Mouse (Mus musculus) hindbrain, embryonic 15.5 days (tissue): Measurements from ENCODE around the gene Tgtp2. TPM values are rescaled to one million over a fixed set of nuclear protein-coding genes. Genes with fewer than 3 reads are reported as not detected.
"Not testable (repeated sequence)": the region's sequence is repeated elsewhere in the genome, so short reads cannot be mapped to it uniquely, and the experiment has no call there.

Experiments used
- ATAC-seq: fragments of 200-750 bp; cut with Nextera tagmentation; 2 replicates; pipeline ENCODE4 v1.8.0; 2017; ENCODE audit warnings: low read depth, moderate number of reproducible peaks, moderate TSS enrichment; ENCODE audit not compliant: low FRiP score
- H3K27ac ChIP-seq: fragments of 300-500 bp; sonication (generic); replicated peaks from 2 replicates; pipeline ENCODE4 v1.5.1; 2015; ENCODE audit warnings: mild to moderate bottlenecking, inconsistent platforms
- H3K27me3 ChIP-seq: fragments of 300-500 bp; sonication (generic); 2 replicates; pipeline ENCODE4 v1.6.1; 2015; ENCODE audit warnings: control low read depth, inconsistent platforms
- H3K36me3 ChIP-seq: fragments of 300-500 bp; sonication (generic); 2 replicates; pipeline ENCODE4 v1.6.1; 2015; ENCODE audit warnings: control low read depth, inconsistent platforms
- H3K4me1 ChIP-seq: fragments of 300-500 bp; sonication (generic); replicated peaks from 2 replicates; pipeline ENCODE4 v1.6.1; 2015; ENCODE audit warnings: control low read depth, inconsistent platforms
- H3K4me2 ChIP-seq: fragments of 300-500 bp; sonication (generic); 2 replicates; pipeline ENCODE4 v1.6.1; 2015; ENCODE audit warnings: moderate library complexity, mild to moderate bottlenecking, inconsistent platforms
- H3K4me3 ChIP-seq: fragments of 300-500 bp; sonication (generic); 2 replicates; pipeline ENCODE4 v1.5.1; 2015; ENCODE audit warnings: mild to moderate bottlenecking, inconsistent platforms
- H3K9ac ChIP-seq: fragments of 300-500 bp; sonication (generic); 2 replicates; pipeline ENCODE4 v1.6.1; 2015; ENCODE audit warnings: inconsistent platforms
- H3K9me3 ChIP-seq: fragments of 300-500 bp; sonication (generic); 2 replicates; pipeline ENCODE4 v1.6.1; 2016; ENCODE audit warnings: control low read depth, inconsistent platforms
- WGBS: fragments of 180-500 bp; shearing (Covaris S2); methylation state at CpG from one replicate; pipeline ENCODE4 v1.1.7; 2015; 5-methylcytosine and 5-hydroxymethylcytosine counted together
- polyA plus RNA-seq: library from polyadenylated mRNA; unstranded; fragments of >200 nt; fragmentation: Nextera tagmentation; extraction: Ambion mirVana; gene quantifications from 2 replicates; pipeline ENCODE4 v1.2.1, GENCODE M21; 2015

Gene Tgtp2
- 0.54 TPM in 1 of 2 replicates, not detected in the other for polyA plus RNA-seq

DNA sequence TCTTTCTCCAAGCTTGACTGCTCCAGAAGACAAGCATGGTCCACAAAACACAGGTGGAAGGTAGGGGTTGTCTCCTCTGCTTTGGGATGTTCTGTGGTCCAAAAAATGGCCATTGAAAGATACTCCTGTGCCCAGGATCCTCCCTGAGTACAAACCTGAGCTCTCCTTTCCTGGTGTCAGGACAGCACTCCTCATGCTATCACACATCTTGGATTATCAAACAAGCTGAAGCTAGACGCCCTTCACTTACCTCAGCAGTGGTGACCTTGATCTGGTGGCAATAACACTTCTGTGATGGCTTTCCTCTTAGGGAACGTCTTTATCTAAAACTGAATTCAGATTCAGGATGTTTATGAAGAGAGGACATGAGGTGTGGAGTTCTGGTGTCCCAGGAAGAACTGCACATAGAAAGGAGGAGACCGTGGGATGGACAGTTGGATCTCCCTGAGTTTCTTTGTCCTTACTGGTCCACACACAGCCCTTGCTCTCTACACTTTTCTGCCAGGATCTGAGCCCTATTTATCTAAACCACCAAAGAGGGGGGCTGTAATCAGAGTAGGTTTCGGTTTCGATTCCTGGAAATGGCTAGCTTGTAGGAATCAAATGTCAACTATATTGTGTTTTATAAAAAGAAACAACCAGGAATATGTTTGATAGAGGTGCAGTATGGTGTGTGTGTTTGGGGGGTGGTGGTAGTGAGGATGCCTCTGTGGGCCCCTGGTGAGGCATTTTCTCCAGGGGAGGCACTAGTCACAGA is at the start of gene Tgtp2:
Tgtp2 (minus strand) TSS at position 494 of the 757 bp plus-strand sequence.
- WGBS, result 89% methylated on average over 5 of the region's 5 CpGs
- not testable (repeated sequence) for H3K4me2 ChIP-seq, H3K9ac ChIP-seq, H3K9me3 ChIP-seq, H3K4me1 ChIP-seq, H3K4me3 ChIP-seq, ATAC-seq, H3K27me3 ChIP-seq, H3K36me3 ChIP-seq, H3K27ac ChIP-seq

DNA sequence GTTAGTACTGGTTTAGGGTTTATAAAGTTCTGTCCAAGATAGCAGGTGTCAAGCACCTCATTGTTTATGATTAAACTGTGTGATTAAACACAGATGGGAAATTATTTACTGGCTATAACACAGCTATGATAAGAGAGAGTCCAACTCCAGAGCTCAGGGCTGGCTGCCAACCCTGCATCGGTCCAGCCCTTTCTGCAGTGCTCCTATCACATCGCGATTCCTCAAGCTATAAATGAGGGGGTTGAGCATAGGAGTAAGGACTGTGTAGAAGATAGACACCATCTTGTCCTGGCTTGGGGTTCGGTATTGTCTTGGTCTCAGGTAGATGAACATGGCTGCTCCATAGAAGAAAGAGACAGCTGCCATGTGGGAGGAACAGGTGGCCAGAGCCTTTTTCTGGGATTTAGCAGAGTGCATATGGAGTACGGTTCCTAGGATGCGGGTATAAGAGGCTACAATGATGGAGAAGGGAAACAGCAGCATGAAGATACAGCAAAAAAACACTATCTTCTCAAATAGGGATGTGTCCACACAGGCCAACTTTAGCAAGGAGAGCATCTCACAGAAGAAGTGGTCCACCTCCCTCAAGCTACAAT is 48.7 kb upstream of the Tgtp2 start:
- no peaks in the 10 kb centered on the region for H3K27me3 ChIP-seq
- no peaks in the 10 kb centered on the region for H3K9me3 ChIP-seq
- 89% methylated on average over 6 of the region's 6 CpGs for WGBS
- H3K4me3 ChIP-seq, result no peak overlapping the region
- H3K9ac ChIP-seq, result no peak overlapping the region
- no peak overlapping the region for H3K4me2 ChIP-seq
- no peaks in the 10 kb centered on the region for H3K36me3 ChIP-seq
- no peak for ATAC-seq
- H3K4me1 ChIP-seq, result no peaks in the 10 kb centered on the region
- no peak overlapping the region for H3K27ac ChIP-seq

DNA sequence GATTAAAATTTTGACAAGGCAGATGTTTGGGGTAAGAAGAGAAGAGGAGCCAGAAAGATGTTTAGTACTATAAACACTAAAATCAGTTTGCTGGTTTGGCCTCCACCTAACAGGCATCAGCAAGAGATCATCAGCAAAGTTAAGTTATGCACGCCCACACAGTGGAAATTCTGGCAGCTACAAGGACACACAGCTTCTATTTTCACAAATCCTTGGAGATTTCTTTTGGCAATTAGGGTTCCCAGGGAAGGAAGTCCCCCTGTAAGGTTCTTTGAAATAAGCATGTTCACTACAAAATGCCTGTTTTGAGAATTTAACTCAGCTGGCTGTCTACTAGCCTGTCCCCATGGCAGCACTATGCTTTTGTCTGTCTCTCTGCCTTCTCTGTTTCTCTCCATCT is 47.0 kb upstream of the Tgtp2 start:
- no peak for ATAC-seq
- Histone ChIP-seq H3K27me3 (no peaks in the 10 kb centered on the region), H3K27ac (no peak overlapping the region), H3K9ac (no peak overlapping the region), H3K9me3 (no peaks in the 10 kb centered on the region), H3K4me2 (no peak overlapping the region), H3K4me1 (no peaks in the 10 kb centered on the region), H3K36me3 (no peaks in the 10 kb centered on the region), H3K4me3 (no peak overlapping the region)
- WGBS, result 79% methylated on average over 1 of the region's 1 CpGs

DNA sequence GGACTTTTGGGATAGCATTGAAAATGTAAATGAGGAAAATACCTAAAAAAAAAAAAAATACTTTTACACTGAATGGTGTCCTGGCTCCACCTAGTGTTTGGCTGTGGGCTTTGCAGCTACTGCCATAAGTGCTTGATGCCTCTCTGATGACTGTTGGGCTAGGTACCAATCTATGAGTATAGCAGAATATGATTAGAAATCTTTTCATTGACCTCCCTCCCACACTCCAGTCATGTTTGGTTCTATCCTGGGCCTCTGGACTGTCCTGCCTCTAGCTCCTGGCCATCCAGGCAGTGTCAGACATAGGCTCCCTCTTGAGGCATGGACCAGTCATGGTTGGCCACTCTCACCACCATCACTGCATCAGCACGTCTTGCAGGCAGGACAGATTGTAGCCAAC is 44.8 kb upstream of the Tgtp2 start:
- no peaks in the 10 kb centered on the region for H3K4me1 ChIP-seq
- ATAC-seq, result no peak
- H3K4me3 ChIP-seq, result no peak overlapping the region
- 59% methylated on average over 1 of the region's 1 CpGs for WGBS
- no peaks in the 10 kb centered on the region for H3K9me3 ChIP-seq
- no peaks in the 10 kb centered on the region for H3K36me3 ChIP-seq
- no peaks in the 10 kb centered on the region for H3K27me3 ChIP-seq
- no peak overlapping the region for H3K4me2 ChIP-seq
- no peak overlapping the region for H3K27ac ChIP-seq
- H3K9ac ChIP-seq, result no peak overlapping the region

DNA sequence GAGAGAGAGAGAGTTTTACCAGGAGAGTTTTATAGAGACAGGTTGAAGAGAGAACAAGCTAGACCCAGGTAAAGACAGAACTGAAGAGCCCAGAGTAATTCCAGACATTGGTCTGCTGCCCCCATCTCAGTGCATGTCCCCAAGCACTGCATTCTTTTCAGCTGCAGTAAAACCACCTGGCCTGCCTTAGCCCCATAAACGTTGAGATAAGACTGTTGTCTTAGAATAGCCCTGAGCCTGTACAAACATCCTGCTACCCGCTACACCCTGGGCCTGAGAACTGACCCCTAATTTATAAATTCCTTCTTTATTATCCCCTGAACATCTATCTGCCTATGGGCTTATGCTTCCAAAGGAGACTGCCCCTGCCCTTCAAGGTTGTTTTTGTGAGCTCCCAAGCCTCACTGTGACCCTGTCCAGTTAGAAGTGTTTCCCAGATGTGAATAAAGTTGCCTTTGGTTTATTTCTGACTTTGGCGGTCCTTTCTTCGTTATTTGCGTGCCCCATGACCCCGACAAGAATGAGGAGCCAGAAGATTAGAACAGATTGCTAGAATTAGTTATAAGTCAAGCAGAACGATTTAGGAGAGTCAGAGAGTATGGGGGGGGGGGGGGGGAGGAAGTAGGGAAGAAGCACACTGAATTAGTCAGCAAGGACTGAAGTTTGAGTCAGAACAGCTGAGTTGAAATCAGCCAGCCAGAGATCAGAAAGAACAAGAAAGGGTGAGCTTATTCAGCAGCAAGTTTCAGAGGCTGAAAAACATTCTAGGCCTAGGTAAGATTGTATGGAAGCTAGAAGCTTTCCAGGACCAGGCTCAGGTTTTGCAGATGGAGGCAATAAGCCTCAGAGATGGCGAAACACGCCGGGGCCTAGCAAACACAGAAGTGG is 43.9 kb upstream of the Tgtp2 start:
- Histone ChIP-seq H3K27me3 (no peaks in the 10 kb centered on the region), H3K4me1 (no peaks in the 10 kb centered on the region), H3K9me3 (no peaks in the 10 kb centered on the region), H3K9ac (no peak overlapping the region), H3K36me3 (no peaks in the 10 kb centered on the region), H3K4me3 (no peak overlapping the region), H3K4me2 (no peak overlapping the region), H3K27ac (no peak overlapping the region)
- no peak for ATAC-seq
- WGBS, result 80% methylated on average over 10 of the region's 10 CpGs

DNA sequence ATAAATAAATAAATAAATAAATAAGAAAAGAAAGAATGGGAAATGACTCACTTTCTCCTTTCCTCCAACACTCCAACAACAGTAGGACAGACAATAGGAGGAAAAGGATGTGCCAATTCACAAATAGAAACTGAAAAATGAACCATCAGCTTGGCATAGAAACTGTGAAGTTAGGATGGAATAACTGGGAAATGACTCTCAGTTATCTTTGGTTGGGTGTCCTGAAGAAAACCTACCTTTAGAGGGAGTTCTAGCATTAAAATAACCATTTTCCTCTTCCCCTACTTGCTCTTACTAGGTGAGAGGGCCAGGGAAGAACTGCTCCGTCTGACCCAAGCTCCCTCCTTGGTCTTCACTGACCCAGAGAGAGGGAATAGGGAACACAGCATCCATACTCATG is 41.7 kb upstream of the Tgtp2 start:
- Histone ChIP-seq H3K4me1 (no peaks in the 10 kb centered on the region), H3K9ac (no peak overlapping the region), H3K27ac (no peak overlapping the region), H3K4me3 (no peak overlapping the region), H3K36me3 (no peaks in the 10 kb centered on the region), H3K9me3 (no peaks in the 10 kb centered on the region), H3K27me3 (no peaks in the 10 kb centered on the region), H3K4me2 (no peak overlapping the region)
- WGBS, result 93% methylated on average over 1 of the region's 1 CpGs
- ATAC-seq, result no peak

DNA sequence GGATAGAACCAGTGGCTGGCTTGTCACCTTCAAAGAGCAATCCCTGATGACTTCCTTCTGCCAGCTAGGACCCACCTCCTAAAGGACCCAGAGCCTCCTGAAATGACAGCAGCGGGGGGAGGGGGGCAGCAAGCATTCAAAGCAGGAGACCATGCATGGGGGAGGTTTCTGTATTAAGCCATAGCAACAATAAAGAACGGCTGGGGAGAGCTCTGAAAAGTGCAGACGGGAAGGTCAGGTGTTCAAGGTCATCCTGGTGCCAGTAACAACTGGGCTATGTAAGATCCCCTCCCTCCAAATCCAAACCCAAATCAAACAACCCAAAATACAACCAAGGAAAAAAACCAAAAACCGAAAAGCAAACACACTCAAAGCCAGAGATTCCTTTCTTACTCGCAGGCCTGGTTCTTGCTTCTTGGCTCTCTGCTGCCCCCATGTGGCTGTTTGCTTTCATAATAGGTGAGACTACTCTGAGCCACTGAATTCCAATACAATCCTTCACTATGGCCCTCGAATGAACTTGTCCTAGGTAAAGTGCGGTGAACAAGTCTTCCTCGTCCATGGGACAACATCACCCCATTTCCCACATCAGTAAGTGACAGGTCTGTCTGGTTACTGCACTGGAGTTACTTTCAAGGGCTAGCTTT is 39.2 kb upstream of the Tgtp2 start:
- Histone ChIP-seq H3K36me3 (no peaks in the 10 kb centered on the region), H3K27ac (no peak overlapping the region), H3K9me3 (no peaks in the 10 kb centered on the region), H3K27me3 (no peaks in the 10 kb centered on the region), H3K9ac (no peak overlapping the region), H3K4me1 (no peaks in the 10 kb centered on the region), H3K4me3 (no peak overlapping the region), H3K4me2 (0 out of 2 replicates have a peak overlapping the region, but pooled peaks have one; percentile 13)
- peak; percentile 87; the same call in 1 of the 2 replicates for ATAC-seq
- WGBS, result 16% methylated on average over 8 of the region's 8 CpGs

DNA sequence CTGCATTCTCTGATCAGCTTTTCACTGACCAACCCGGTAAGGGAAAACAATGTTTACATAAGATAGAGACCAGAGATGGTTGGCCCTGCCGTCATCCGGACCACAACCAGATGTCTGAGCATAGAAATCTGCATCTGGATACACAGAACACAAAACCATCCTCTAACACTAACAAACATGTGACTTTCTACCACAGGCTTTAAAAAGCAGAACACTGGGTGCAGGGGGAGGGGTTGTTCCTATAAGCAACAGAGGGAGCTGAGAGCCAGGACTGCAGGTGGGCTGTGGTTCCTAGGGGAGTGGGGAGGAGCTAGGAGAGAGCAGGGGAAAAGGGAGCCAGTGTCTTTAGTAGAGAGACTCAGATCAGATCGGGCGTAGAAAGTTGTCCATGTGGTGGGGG is 37.5 kb upstream of the Tgtp2 start:
- no peaks in the 10 kb centered on the region for H3K9me3 ChIP-seq
- H3K4me3 ChIP-seq, result no peak overlapping the region
- no peaks in the 10 kb centered on the region for H3K27me3 ChIP-seq
- H3K4me1 ChIP-seq, result no peaks in the 10 kb centered on the region
- H3K9ac ChIP-seq, result no peak overlapping the region
- no peak for ATAC-seq
- 67% methylated on average over 5 of the region's 5 CpGs for WGBS
- no peaks in the 10 kb centered on the region for H3K36me3 ChIP-seq
- H3K4me2 ChIP-seq, result no peak overlapping the region
- no peak overlapping the region for H3K27ac ChIP-seq

DNA sequence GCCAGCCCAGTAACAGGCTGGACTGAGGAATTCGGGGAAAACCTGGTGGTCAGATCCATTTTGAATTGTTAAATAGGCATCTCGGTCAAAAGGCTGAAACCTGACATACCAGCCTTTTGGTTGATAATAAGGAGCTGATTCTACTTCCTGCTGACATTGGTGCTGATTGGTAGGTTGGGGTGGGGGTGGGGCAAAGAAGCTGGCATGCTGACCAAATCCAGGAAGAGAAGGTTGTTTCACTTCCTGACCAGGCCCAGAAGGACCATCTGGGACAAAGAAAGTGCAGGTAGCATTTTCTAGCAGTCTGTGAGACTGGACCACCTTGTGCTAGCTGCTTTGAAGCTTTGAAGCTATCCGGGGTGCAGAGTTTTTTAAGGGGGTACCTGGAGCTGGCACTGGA is 36.4 kb upstream of the Tgtp2 start:
- ATAC-seq, result no peak
- Histone ChIP-seq H3K9ac (no peak overlapping the region), H3K4me3 (no peak overlapping the region), H3K27me3 (no peaks in the 10 kb centered on the region), H3K4me2 (no peak overlapping the region), H3K36me3 (no peaks in the 10 kb centered on the region), H3K4me1 (no peaks in the 10 kb centered on the region), H3K27ac (no peak overlapping the region), H3K9me3 (no peaks in the 10 kb centered on the region)
- 91% methylated on average over 3 of the region's 3 CpGs for WGBS

DNA sequence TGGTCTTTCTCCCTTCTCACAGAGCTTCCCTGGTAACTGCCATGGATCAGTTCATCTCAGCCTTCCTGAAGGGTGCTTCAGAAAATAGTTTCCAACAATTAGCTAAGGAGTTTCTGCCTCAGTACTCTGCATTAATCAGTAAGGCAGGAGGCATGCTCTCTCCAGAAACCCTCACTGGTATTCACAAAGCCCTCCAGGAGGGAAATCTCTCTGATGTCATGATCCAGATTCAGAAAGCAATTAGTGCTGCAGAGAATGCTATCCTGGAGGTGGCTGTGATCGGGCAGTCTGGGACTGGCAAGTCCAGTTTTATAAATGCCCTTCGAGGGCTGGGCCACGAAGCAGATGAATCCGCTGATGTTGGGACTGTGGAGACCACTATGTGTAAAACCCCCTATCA is 31.4 kb upstream of the Tgtp2 start:
- Histone ChIP-seq H3K27me3 (no peaks in the 10 kb centered on the region), H3K4me3 (no peak overlapping the region), H3K9ac (no peak overlapping the region), H3K4me1 (no peaks in the 10 kb centered on the region), H3K4me2 (no peak overlapping the region), H3K9me3 (no peaks in the 10 kb centered on the region), H3K36me3 (no peaks in the 10 kb centered on the region), H3K27ac (no peak overlapping the region)
- 81% methylated on average over 4 of the region's 4 CpGs for whole genome bisulfite sequencing
- ATAC-seq, result no peak

DNA sequence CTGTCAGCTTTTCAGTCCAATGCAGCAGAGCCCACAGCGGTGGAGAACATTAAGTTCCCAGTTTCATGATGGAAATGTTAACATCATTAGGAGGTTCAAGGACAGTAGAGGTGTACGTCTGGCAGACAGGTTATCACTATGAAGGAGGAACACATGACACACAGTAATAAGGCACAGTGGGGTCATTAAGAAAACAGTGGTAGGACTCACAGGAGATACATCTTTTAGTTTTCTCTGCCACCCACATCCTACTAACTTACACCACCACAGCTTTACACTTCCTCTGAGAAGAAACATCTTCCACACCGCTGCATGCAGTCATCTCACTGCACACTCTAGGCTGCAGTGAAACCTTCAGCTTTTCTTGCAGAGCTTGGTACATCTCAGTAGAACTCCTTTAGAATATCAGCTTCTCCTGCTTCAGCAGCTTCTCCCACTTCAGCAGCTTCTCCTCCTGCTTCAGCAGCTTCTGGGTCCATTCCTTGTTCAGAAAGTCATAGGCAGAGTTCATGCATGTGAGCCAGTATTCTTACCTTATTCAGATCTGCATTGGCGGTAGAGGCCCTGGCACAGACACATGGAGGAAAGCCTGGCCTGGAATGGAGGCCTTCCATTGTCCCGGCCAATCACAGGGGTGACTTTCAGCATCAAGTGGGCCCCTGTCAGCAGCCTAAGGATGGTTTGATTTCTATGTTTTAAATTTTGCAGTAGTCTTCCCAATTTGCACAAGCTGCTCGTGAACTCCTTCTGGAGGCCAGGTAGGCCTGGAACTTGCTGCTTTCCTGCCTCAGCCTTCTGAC is 30.1 kb upstream of the Tgtp2 start:
- H3K9ac ChIP-seq, result no peak overlapping the region
- WGBS, result 89% methylated on average over 6 of the region's 6 CpGs
- H3K4me1 ChIP-seq, result no peaks in the 10 kb centered on the region
- H3K27ac ChIP-seq, result no peak overlapping the region
- no peaks in the 10 kb centered on the region for H3K27me3 ChIP-seq
- no peaks in the 10 kb centered on the region for H3K36me3 ChIP-seq
- no peak for ATAC-seq
- H3K4me3 ChIP-seq, result no peak overlapping the region
- H3K9me3 ChIP-seq, result no peaks in the 10 kb centered on the region
- no peak overlapping the region for H3K4me2 ChIP-seq
